Mouse (Mus musculus) intestine, embryonic 15.5 days (tissue): ENCODE measurements at regions not wholly inside any gene's neighbourhood (a gene's known extent, or its start where the extent isn't known, plus 50 kb on each side); places are given as distances from the start of the nearest gene placed in this dataset.

Experiments
- ATAC-seq: fragments of 200-750 bp; cut with Nextera tagmentation; 2 replicates; pipeline ENCODE4 v1.8.0; 2017; ENCODE audit warnings: moderate TSS enrichment, moderate library complexity
- H3K27ac ChIP-seq: fragments of 300-500 bp; sonication (generic); 2 replicates; pipeline ENCODE4 v1.5.1; 2015; ENCODE audit warnings: mild to moderate bottlenecking, inconsistent platforms
- H3K27me3 ChIP-seq: fragments of 300-500 bp; sonication (generic); replicated peaks from 2 replicates; pipeline ENCODE4 v1.6.1; 2015; ENCODE audit warnings: inconsistent platforms
- H3K36me3 ChIP-seq: fragments of 300-500 bp; sonication (generic); 2 replicates; pipeline ENCODE4 v1.6.1; 2015; ENCODE audit warnings: inconsistent platforms
- H3K4me1 ChIP-seq: fragments of 300-500 bp; sonication (generic); replicated peaks from 2 replicates; pipeline ENCODE4 v1.6.1; 2015; ENCODE audit warnings: inconsistent platforms
- H3K4me2 ChIP-seq: fragments of 300-500 bp; sonication (generic); replicated peaks from 2 replicates; pipeline ENCODE4 v1.6.1; 2015; ENCODE audit warnings: mild to moderate bottlenecking, inconsistent platforms
- H3K4me3 ChIP-seq: fragments of 300-500 bp; sonication (generic); replicated peaks from 2 replicates; pipeline ENCODE4 v1.5.1; 2015; ENCODE audit warnings: inconsistent platforms
- H3K9ac ChIP-seq: fragments of 300-500 bp; sonication (generic); 2 replicates; pipeline ENCODE4 v1.6.1; 2015; ENCODE audit warnings: inconsistent platforms
- H3K9me3 ChIP-seq: fragments of 300-500 bp; sonication (generic); 2 replicates; pipeline ENCODE4 v1.6.1; 2016; ENCODE audit warnings: inconsistent platforms
- WGBS: fragments of 180-500 bp; shearing (Covaris S2); methylation state at CpG from one replicate; pipeline ENCODE4 v1.1.7; 2015; 5-methylcytosine and 5-hydroxymethylcytosine counted together

GRCm38 (mm10) chr12:13053746-13054145, 112.0 kb upstream of the Mycn start:
- ATAC-seq = no peak
- H3K36me3 ChIP-seq = no peaks in the 10 kb centered on the region
- H3K27ac ChIP-seq = no peak overlapping the region
- H3K9ac ChIP-seq = no peak overlapping the region
- H3K4me1 ChIP-seq = peaks cover 10% of the 10 kb centered on the region
- H3K27me3 ChIP-seq = no peaks in the 10 kb centered on the region
- no peak overlapping the region for H3K4me3 ChIP-seq
- 40% methylated on average over 5 of the region's 5 CpGs for WGBS
- no peak overlapping the region for H3K4me2 ChIP-seq
- no peaks in the 10 kb centered on the region for H3K9me3 ChIP-seq

GRCm38 (mm10) chr12:13052845-13053623, 111.3 kb upstream of the Mycn start:
- WGBS = 67% methylated on average over 9 of the region's 9 CpGs
- H3K27ac ChIP-seq = no peak overlapping the region
- H3K9ac ChIP-seq = no peak overlapping the region
- no peak overlapping the region for H3K4me2 ChIP-seq
- no peak overlapping the region for H3K4me3 ChIP-seq
- peaks cover 13% of the 10 kb centered on the region for H3K4me1 ChIP-seq
- ATAC-seq = no peak
- no peaks in the 10 kb centered on the region for H3K9me3 ChIP-seq
- no peaks in the 10 kb centered on the region for H3K27me3 ChIP-seq
- no peaks in the 10 kb centered on the region for H3K36me3 ChIP-seq

GRCm38 (mm10) chr12:13052164-13052563, 110.5 kb upstream of the Mycn start:
- no peak for ATAC-seq
- H3K27me3 ChIP-seq = no peaks in the 10 kb centered on the region
- no peak overlapping the region for H3K9ac ChIP-seq
- peaks cover 13% of the 10 kb centered on the region for H3K4me1 ChIP-seq
- H3K4me2 ChIP-seq = no peak overlapping the region
- no peaks in the 10 kb centered on the region for H3K36me3 ChIP-seq
- no peaks in the 10 kb centered on the region for H3K9me3 ChIP-seq
- no peak overlapping the region for H3K4me3 ChIP-seq
- no peak overlapping the region for H3K27ac ChIP-seq
- WGBS = 61% methylated on average over 6 of the region's 6 CpGs

GRCm38 (mm10) chr12:13049659-13050058, 107.9 kb upstream of the Mycn start:
- no peak overlapping the region for H3K9ac ChIP-seq
- H3K4me3 ChIP-seq = no peak overlapping the region
- H3K4me2 ChIP-seq = 0 out of 2 replicates have a peak overlapping the region, but pooled peaks have one; percentile 3
- H3K9me3 ChIP-seq = no peaks in the 10 kb centered on the region
- no peak overlapping the region for H3K27ac ChIP-seq
- no peaks in the 10 kb centered on the region for H3K36me3 ChIP-seq
- H3K4me1 ChIP-seq = peaks cover 13% of the 10 kb centered on the region
- ATAC-seq = peak; percentile 47; the same call in 1 of the 2 replicates
- H3K27me3 ChIP-seq = no peaks in the 10 kb centered on the region
- 15% methylated on average over 8 of the region's 8 CpGs for WGBS

- no peak overlapping the region for H3K9ac ChIP-seq
- H3K27ac ChIP-seq = no peak overlapping the region
- H3K9me3 ChIP-seq = no peaks in the 10 kb centered on the region
- 31% methylated on average over 13 of the region's 13 CpGs for WGBS
- H3K27me3 ChIP-seq = no peaks in the 10 kb centered on the region
- peaks cover 10% of the 10 kb centered on the region for H3K4me1 ChIP-seq
- no peak overlapping the region for H3K4me2 ChIP-seq
- no peak overlapping the region for H3K4me3 ChIP-seq
- no peaks in the 10 kb centered on the region for H3K36me3 ChIP-seq
- ATAC-seq = no peak
These were observed 106.5 kb upstream of the Mycn start for GRCm38 (mm10) chr12:13048168-13048727.

GRCm38 (mm10) chr12:13042934-13043333, 101.2 kb upstream of the Mycn start:
- no peak overlapping the region for H3K27ac ChIP-seq
- H3K9ac ChIP-seq = no peak overlapping the region
- no peak for ATAC-seq
- WGBS = 78% methylated on average over 7 of the region's 7 CpGs
- H3K4me2 ChIP-seq = no peak overlapping the region
- no peaks in the 10 kb centered on the region for H3K9me3 ChIP-seq
- H3K36me3 ChIP-seq = no peaks in the 10 kb centered on the region
- no peaks in the 10 kb centered on the region for H3K27me3 ChIP-seq
- H3K4me1 ChIP-seq = no peaks in the 10 kb centered on the region
- H3K4me3 ChIP-seq = no peak overlapping the region

GRCm38 (mm10) chr12:13035108-13035741, 93.5 kb upstream of the Mycn start:
- 84% methylated on average over 5 of the region's 5 CpGs for WGBS

GRCm38 (mm10) chr12:13030333-13030732, 88.6 kb upstream of the Mycn start:
- Histone ChIP-seq H3K4me2 (no peak overlapping the region), H3K27me3 (no peaks in the 10 kb centered on the region), H3K9ac (no peak overlapping the region), H3K36me3 (no peaks in the 10 kb centered on the region), H3K4me1 (no peaks in the 10 kb centered on the region; the same call in 1 of the 2 replicates), H3K4me3 (no peak overlapping the region), H3K27ac (no peak overlapping the region), H3K9me3 (no peaks in the 10 kb centered on the region)
- 89% methylated on average over 7 of the region's 7 CpGs for WGBS
- no peak for ATAC-seq

More at GRCm38 (mm10) chr12:13035108-13035741, 93.5 kb upstream of the Mycn start:
- no peak for ATAC-seq
- H3K4me3 ChIP-seq = no peak overlapping the region
- no peaks in the 10 kb centered on the region for H3K9me3 ChIP-seq
- H3K4me2 ChIP-seq = no peak overlapping the region
- no peak overlapping the region for H3K27ac ChIP-seq
- H3K27me3 ChIP-seq = no peaks in the 10 kb centered on the region
- no peak overlapping the region for H3K9ac ChIP-seq
- H3K4me1 ChIP-seq = no peaks in the 10 kb centered on the region
- no peaks in the 10 kb centered on the region for H3K36me3 ChIP-seq

- Histone ChIP-seq H3K4me1 (no peaks in the 10 kb centered on the region; the same call in 1 of the 2 replicates), H3K27ac (no peak overlapping the region), H3K36me3 (no peaks in the 10 kb centered on the region), H3K9me3 (no peaks in the 10 kb centered on the region), H3K4me3 (no peak overlapping the region), H3K9ac (no peak overlapping the region), H3K4me2 (no peak overlapping the region), H3K27me3 (no peaks in the 10 kb centered on the region)
- 14% methylated on average over 3 of the region's 3 CpGs for WGBS
- ATAC-seq = no peak
These were observed 86.4 kb upstream of the Mycn start for GRCm38 (mm10) chr12:13028086-13028485.

GRCm38 (mm10) chr12:13026041-13026580, 84.4 kb upstream of the Mycn start:
- H3K4me3 ChIP-seq = no peak overlapping the region
- H3K27ac ChIP-seq = no peak overlapping the region
- H3K9me3 ChIP-seq = no peaks in the 10 kb centered on the region
- H3K4me1 ChIP-seq = no peaks in the 10 kb centered on the region; the same call in 1 of the 2 replicates
- H3K36me3 ChIP-seq = no peaks in the 10 kb centered on the region
- 38% methylated on average over 7 of the region's 7 CpGs for WGBS
- H3K27me3 ChIP-seq = no peaks in the 10 kb centered on the region
- H3K4me2 ChIP-seq = no peak overlapping the region
- H3K9ac ChIP-seq = no peak overlapping the region
- peak; percentile 87 for ATAC-seq

- Histone ChIP-seq H3K4me3 (no peak overlapping the region), H3K4me2 (no peak overlapping the region), H3K4me1 (no peaks in the 10 kb centered on the region; the same call in 1 of the 2 replicates), H3K9me3 (no peaks in the 10 kb centered on the region), H3K9ac (no peak overlapping the region), H3K27ac (no peak overlapping the region), H3K27me3 (no peaks in the 10 kb centered on the region), H3K36me3 (no peaks in the 10 kb centered on the region)
- 76% methylated on average over 8 of the region's 8 CpGs for WGBS
- no peak for ATAC-seq
These were observed 82.6 kb upstream of the Mycn start for GRCm38 (mm10) chr12:13024215-13024841.
